Mouse (Mus musculus): ENCODE data around the gene Vmn2r53. TPM values are rescaled to one million over a fixed set of nuclear protein-coding genes. Genes with fewer than 3 reads are reported as not detected.

Gene Vmn2r53
- total RNA-seq (2023): under 1 TPM; 0.06 to 0.09 TPM

GRCm38 (mm10) chr7:12608688-12609087 lies at the start of gene Vmn2r53:
Vmn2r53 (minus strand) TSS chr7:12608788.

GRCm38 (mm10) chr7:12640219-12640618 lies 31.6 kb upstream of the Vmn2r53 start, which contains the start of gene Vmn2r54:
Vmn2r54 (minus strand) TSS chr7:12640319.

Other genes starting within 250 kb of the Vmn2r53 start
- not detected for gene Vmn1r84, start 239.5 kb downstream of the Vmn2r53 start, total RNA-seq (2023)
- gene Zfp551, start 186.0 kb downstream of the Vmn2r53 start, total RNA-seq (2023): 1 to 10 TPM; 4.0 to 5.4 TPM
- gene Zfp606, start 130.5 kb downstream of the Vmn2r53 start, total RNA-seq (2023): 1 to 10 TPM; 6.3 to 6.9 TPM
- not detected for gene 2900092C05Rik, start 96.3 kb downstream of the Vmn2r53 start, total RNA-seq (2023)
- not detected for gene Vmn2r54, start 31.5 kb upstream of the Vmn2r53 start, total RNA-seq (2023)
- not detected for gene Vmn2r55, start 76.2 kb upstream of the Vmn2r53 start, total RNA-seq (2023)
- gene Vmn2r56, start 126.2 kb upstream of the Vmn2r53 start, total RNA-seq (2023): not detected
- gene Zscan18, start 194.8 kb upstream of the Vmn2r53 start, total RNA-seq (2023): 1 to 10 TPM; 9.2 to 9.4 TPM
- 10 to 100 TPM; 13.3 to 18.0 TPM for gene Zfp329, start 210.1 kb upstream of the Vmn2r53 start, total RNA-seq (2023)
- 100 to 1,000 TPM in 1 of 2 experiments, 10 to 100 TPM in 1; 96.7 to 111 TPM for gene Zfp110, start 226.0 kb upstream of the Vmn2r53 start, total RNA-seq (2023)